In the genomic region with DNA sequence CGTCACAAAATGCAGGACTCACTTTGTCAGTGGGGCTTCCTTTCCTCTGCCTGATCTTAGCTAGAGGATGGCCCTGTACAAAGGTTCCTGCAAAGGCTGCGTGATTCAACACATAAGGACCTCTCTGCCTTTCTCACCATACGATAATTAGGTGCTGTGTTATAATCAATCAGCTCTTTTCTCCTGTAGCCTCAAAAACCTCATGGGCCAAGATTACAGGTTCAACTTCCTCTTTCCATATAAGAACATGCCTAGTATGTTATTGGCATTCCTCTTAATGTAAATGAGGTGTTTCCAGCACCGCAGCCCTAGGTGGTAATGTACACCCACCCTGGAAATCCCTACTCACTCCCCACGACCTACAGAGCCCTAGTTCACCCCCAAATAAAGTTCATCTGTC, we compare ENCODE assay signal across 27 mouse cellular contexts.
"Had no signal": no experiment of that assay in that cellular context is flagged by ENCODE, and none has a peak within 500 bp of the region (broad histone marks: within the 10 kb centered on the region; RNA-seq: fewer than 3 reads in every experiment).

No protein-coding gene starts in this region.

- DNase-seq: liver; liver, embryonic 13.5 days; liver, postnatal 0 days; lung, adult 18-20 months; lung, adult 2 months; lung, embryonic 14.5 days; lung, postnatal 10 days; lung, postnatal 14 days; lung, postnatal 36 days; lung, postnatal 4 days; midbrain, embryonic 14.5 days had no signal

- H3K4me1 ChIP-seq: limb, embryonic 10.5 days; limb, embryonic 12.5 days; limb, embryonic 13.5 days; limb, embryonic 15.5 days; liver, embryonic 12.5 days; liver, embryonic 13.5 days; liver, embryonic 15.5 days; lung, embryonic 15.5 days; megakaryocyte, embryonic 14.5 days; midbrain, embryonic 10.5 days; midbrain, embryonic 12.5 days; midbrain, embryonic 13.5 days; midbrain, embryonic 15.5 days; neural tube, embryonic 12.5 days had no signal

- H3K36me3 ChIP-seq: limb, embryonic 10.5 days; limb, embryonic 12.5 days; limb, embryonic 13.5 days; limb, embryonic 15.5 days; liver, embryonic 12.5 days; liver, embryonic 13.5 days; liver, embryonic 15.5 days; lung, embryonic 15.5 days; midbrain, embryonic 10.5 days; midbrain, embryonic 12.5 days; midbrain, embryonic 13.5 days; midbrain, embryonic 15.5 days; neural tube, embryonic 12.5 days had no signal

- H3K27ac ChIP-seq: limb, embryonic 10.5 days; limb, embryonic 12.5 days; limb, embryonic 13.5 days; limb, embryonic 15.5 days; liver, embryonic 12.5 days; liver, embryonic 13.5 days; liver, embryonic 14.5 days; liver, embryonic 15.5 days; lung, embryonic 15.5 days; macrophage; midbrain, embryonic 10.5 days; midbrain, embryonic 12.5 days; midbrain, embryonic 13.5 days; midbrain, embryonic 15.5 days; neural tube, embryonic 12.5 days had no signal

- H3K9ac ChIP-seq: limb, embryonic 12.5 days; limb, embryonic 13.5 days; limb, embryonic 15.5 days; liver, embryonic 12.5 days; liver, embryonic 13.5 days; liver, embryonic 14.5 days; liver, embryonic 15.5 days; liver, postnatal 0 days; lung, embryonic 14.5 days; lung, embryonic 15.5 days; midbrain, embryonic 12.5 days; midbrain, embryonic 13.5 days; midbrain, embryonic 15.5 days; neural tube, embryonic 12.5 days had no signal

- H3K27me3 ChIP-seq: limb, embryonic 12.5 days; limb, embryonic 13.5 days; limb, embryonic 15.5 days; liver, embryonic 12.5 days; liver, embryonic 13.5 days; liver, embryonic 15.5 days; lung, embryonic 15.5 days; megakaryocyte, embryonic 14.5 days; midbrain, embryonic 12.5 days; midbrain, embryonic 13.5 days; midbrain, embryonic 15.5 days; neural tube, embryonic 12.5 days had no signal

- H3K4me3 ChIP-seq: limb, embryonic 10.5 days; limb, embryonic 12.5 days; limb, embryonic 13.5 days; limb, embryonic 15.5 days; liver, embryonic 12.5 days; liver, embryonic 13.5 days; liver, embryonic 15.5 days; lung, embryonic 15.5 days; megakaryocyte, embryonic 14.5 days; midbrain, embryonic 10.5 days; midbrain, embryonic 12.5 days; midbrain, embryonic 13.5 days; midbrain, embryonic 15.5 days; myocyte; neural tube, embryonic 12.5 days had no signal

- H3K9me3 ChIP-seq: limb, embryonic 10.5 days; limb, embryonic 12.5 days; limb, embryonic 13.5 days; limb, embryonic 15.5 days; liver, embryonic 12.5 days; liver, embryonic 13.5 days; liver, embryonic 15.5 days; lung, embryonic 15.5 days; megakaryocyte, embryonic 14.5 days; midbrain, embryonic 10.5 days; midbrain, embryonic 12.5 days; midbrain, embryonic 13.5 days; midbrain, embryonic 15.5 days; neural tube, embryonic 12.5 days had no signal
